Mouse (Mus musculus) forebrain, embryonic 14.5 days (tissue): ENCODE measurements at regions not wholly inside any gene's neighbourhood (a gene's known extent, or its start where the extent isn't known, plus 50 kb on each side); places are given as distances from the start of the nearest gene placed in this dataset.

Experiments
- ATAC-seq: fragments of 200-750 bp; cut with Nextera tagmentation; 2 replicates; pipeline ENCODE4 v1.8.0; 2017; ENCODE audit warnings: mild to moderate bottlenecking, moderate library complexity
- DNase-seq: peaks from one replicate; pipeline ENCODE4 v3.0.0-alpha.2; 2015; ENCODE audit warnings: low spot score
- H3K27ac ChIP-seq: fragments of 300-500 bp; sonication (generic); 2 replicates; pipeline ENCODE4 v1.5.1; 2014; ENCODE audit warnings: low read depth, mild to moderate bottlenecking, control low read depth, low read length, moderate library complexity
- H3K27me3 ChIP-seq: fragments of 300-500 bp; sonication (generic); replicated peaks from 2 replicates; pipeline ENCODE4 v1.6.1; 2014; ENCODE audit warnings: low read length, control low read depth, mixed read lengths; ENCODE audit not compliant: control insufficient read depth, insufficient read depth
- H3K36me3 ChIP-seq: fragments of 300-500 bp; sonication (generic); 2 replicates; pipeline ENCODE4 v1.6.1; 2014; ENCODE audit warnings: low read length, control low read depth; ENCODE audit not compliant: control insufficient read depth, insufficient read depth
- H3K4me1 ChIP-seq: fragments of 300-500 bp; sonication (generic); 2 replicates; pipeline ENCODE4 v1.6.1; 2014; ENCODE audit warnings: antibody characterized with exemption, low read length, control low read depth; ENCODE audit not compliant: control insufficient read depth, insufficient read depth
- H3K4me2 ChIP-seq: fragments of 300-500 bp; sonication (generic); 2 replicates; pipeline ENCODE4 v1.6.1; 2014; ENCODE audit warnings: mild to moderate bottlenecking, control low read depth, low read length
- H3K4me3 ChIP-seq: fragments of 300-500 bp; sonication (generic); 2 replicates; pipeline ENCODE4 v1.5.1; 2014; ENCODE audit warnings: low read depth, low read length, control low read depth
- H3K9ac ChIP-seq: fragments of 300-500 bp; sonication (generic); 2 replicates; pipeline ENCODE4 v1.6.1; 2014; ENCODE audit warnings: mild to moderate bottlenecking, low read length, control low read depth, moderate library complexity
- H3K9me3 ChIP-seq: fragments of 300-500 bp; sonication (generic); replicated peaks from 2 replicates; pipeline ENCODE4 v1.6.1; 2016; ENCODE audit warnings: low read length, control low read depth, mixed read lengths; ENCODE audit not compliant: control insufficient read depth
- WGBS: fragments of 180-500 bp; shearing (Covaris S2); extraction: QIAGEN DNeasy Blood & Tissue Kit; methylation state at CpG from one replicate; pipeline ENCODE4 v1.1.7; 2014; 5-methylcytosine and 5-hydroxymethylcytosine counted together

DNA sequence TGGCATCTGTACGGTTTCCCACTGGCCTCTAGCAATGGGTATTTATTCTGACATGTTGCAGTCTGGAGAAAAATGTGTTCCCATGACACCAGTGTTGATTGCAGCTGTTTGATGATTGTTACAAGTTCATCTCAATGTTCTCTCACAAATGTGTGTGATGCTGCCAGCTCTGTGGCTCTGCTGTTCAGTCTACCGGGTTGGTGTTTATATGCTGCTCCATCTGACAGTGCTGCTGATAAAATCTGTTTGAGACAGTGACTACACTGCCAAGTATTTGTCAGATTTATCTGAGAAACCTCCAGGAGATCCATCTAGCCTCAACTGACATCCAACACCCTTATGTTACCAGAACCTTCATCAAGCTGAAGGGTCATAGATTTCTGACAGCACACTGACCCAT is 896.1 kb upstream of the Diaph2 start:
- DNase-seq (peak; percentile 61), ATAC-seq (peak; percentile 82)
- H3K36me3 ChIP-seq, result no peaks in the 10 kb centered on the region
- H3K27me3 ChIP-seq, result no peaks in the 10 kb centered on the region
- no peak overlapping the region for H3K4me3 ChIP-seq
- H3K9ac ChIP-seq, result no peak overlapping the region
- H3K9me3 ChIP-seq, result no peaks in the 10 kb centered on the region
- no peak overlapping the region for H3K27ac ChIP-seq
- 56% methylated on average over 2 of the region's 2 CpGs for WGBS
- H3K4me1 ChIP-seq, result no peaks in the 10 kb centered on the region
- H3K4me2 ChIP-seq, result no peak overlapping the region
